Mouse (Mus musculus) gastrocnemius, adult 18-20 months (tissue): ENCODE measurements at regions not wholly inside any gene's neighbourhood (a gene's known extent, or its start where the extent isn't known, plus 50 kb on each side); places are given as distances from the start of the nearest gene placed in this dataset.

Experiments
- DNase-seq: peaks from one replicate; pipeline ENCODE4 v3.0.0; 2021; ENCODE audit warnings: low spot score

DNA sequence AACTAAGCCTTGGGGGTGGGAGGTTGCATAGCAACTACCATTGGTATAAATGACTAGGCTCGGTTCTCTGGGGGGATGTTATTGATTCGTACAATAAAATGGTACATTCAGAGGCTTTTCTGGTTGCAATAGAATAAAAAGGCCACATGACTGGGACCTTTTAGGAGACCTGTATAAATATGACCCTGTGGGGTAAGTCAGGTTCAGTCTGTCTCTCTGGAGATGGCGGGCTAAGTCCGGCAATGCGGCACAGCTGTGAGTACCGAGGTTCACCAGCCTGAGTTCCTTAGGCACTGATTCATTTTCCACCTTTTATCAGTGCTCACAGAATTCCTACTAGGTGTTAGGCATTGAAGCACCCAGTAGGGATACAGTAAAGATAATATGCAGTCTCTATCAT is 115.5 kb downstream of the Qpct start:
- no peak for DNase-seq

DNA sequence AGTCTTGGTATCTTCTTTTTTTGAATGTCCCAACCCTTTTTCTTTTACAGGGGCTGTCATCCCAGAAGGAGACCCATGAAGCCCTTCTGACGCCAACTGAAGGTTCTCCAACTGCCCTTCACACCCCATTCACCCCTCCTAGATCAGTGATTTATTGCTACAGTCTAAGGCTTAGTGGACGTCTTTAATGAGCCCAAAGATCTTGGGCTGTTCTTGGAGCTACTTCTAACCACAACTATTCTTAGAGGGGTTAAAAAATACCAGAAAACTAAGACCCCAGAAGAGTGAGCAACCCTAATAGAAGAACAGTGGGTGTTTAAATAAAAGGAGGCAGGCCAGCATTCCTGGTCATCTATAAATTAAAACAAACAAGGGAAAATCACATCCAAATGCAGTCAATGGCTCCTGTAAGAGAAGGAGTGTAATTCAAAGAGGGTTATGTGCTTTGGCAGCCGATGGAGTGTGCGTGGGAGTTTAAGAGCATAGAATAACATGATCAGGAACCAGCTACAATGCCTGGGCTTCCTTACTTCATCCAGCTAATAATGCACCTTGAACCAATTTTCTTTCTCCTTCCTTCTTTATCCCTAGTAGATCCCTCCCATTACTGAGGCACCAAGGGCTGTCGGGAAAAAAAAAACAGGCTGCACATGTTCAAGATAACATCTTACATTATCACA is 113.3 kb downstream of the Qpct start:
- no peak for DNase-seq

DNA sequence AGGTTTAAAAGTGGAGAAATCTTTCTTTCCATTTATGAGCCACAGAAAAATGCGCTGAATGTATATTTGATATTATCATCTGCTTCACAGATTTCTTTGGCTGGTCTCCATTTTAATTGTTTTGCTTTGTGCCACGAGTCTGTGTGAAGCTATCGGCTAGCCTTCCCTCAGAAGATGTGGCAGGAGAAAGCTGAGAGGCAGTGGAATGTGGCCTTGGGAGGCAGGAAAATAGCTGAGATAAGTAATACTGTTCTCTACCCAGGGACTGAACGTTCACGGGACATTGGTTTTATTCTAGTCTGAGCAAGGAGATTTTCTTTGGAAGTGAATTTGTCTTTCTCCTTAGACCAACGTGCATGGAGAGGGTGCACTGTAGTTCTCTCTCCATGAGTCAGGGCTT is 112.3 kb downstream of the Qpct start:
- no peak for DNase-seq

DNA sequence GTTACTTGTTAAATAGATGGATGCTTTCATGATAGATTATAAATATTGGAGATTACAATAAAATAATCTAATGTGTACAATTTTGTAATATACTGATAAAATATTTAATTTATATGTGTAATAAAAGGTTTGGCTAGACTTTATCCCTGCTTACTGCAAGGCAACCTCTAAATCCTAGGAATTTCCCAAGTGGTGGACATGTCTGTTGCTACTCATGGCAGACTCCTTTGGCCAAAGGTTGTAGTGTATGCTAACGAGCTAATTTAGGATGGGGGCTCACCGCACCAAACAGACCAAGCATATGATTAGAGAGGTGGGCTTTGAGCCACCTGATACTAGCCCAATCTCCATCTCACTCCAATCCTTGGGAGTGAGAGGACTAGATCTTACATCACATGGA is 102.4 kb downstream of the Qpct start:
- DNase-seq, result no peak

DNA sequence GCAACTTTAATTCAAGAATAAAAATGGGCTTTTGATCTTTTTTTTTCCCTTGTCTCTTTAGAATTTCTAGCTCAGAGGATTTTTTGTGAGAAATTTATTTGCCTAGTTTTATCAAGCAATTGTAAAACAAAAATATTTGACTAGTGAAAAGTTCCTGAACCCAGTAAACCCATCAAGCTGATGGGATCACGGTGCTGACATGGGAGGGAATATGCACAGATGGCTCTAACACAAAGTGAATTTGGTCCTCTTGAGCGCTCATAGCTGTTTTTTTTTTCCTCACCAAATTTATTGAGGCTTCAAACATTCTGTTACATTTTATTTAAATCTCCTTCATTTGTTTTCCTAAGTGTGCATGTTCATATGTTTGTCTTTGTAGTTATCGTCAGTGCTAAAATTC is 101.1 kb downstream of the Qpct start:
- no peak for DNase-seq

DNA sequence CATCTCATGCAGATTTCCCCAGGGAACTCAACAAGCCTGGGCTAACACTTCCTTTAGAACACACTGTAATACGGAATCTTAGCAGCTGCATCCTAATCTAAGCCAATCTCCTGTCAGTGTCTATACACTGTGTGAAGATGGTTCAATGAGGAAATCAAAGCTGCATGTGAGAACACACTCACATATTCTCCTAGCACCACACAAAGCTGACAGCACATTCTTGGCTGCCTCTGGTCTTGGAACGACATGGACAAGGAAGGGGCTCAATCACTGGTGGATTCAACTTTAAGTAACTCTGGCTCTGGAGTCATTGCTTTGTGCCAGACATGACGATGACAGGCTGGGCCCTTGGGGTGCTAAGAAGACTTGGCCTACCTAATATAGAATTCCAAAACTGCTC is 96.2 kb downstream of the Qpct start:
- DNase-seq, result no peak

DNA sequence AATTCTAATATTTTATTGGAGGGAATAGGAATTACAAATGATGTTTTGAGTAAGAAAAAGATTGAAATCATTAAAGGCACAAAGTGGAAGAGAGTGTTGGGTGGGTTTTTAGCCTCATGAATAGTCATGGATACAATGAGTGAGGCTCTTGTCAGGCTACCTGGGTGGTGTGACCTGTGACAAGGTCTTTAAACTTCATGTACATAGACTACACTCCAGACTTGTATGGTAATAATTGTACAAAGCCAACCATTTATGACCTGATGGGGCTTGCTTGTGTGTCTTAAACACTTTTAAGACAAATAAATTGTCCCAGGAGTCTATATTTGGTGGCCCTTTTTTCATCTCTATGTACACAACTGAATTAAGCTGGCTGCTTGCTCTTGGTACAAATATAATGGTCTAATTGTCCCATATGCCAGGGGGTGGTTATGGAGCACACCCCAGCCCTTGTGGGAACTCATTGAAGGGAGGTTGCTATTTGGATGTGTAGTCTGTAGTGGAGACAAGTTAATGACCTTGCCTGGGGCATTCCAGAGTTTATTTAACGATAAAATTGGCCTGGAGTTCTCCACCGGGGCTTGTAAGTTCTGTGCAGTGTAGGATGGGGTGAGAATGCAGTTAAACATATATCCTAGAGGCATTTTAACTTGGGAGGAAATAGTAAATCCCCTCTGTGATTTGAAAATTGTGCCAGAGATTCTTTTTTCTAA is 93.4 kb downstream of the Qpct start:
- DNase-seq, result no peak

DNA sequence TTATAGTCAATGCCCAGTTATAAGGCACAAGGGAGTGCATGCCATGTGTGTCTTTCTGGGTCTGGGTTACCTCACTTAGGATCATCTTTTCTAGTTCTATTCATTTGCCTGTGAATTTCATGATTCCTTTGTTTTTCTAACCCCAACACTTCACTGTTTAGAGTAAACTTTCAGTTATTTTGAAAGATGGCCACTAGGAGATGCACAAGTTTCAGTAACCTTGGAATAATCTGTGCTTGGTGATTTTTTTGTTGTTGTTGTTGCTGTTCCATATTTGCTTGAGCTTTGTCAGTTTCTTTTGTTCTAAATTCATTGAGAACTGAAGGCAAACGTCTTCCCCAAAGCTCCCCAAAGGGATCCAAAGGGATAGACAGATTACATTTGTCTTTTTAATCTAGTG is 91.3 kb downstream of the Qpct start:
- DNase-seq, result no peak
